ENCODE assay signal across 8 mouse cellular contexts in the genomic region with DNA sequence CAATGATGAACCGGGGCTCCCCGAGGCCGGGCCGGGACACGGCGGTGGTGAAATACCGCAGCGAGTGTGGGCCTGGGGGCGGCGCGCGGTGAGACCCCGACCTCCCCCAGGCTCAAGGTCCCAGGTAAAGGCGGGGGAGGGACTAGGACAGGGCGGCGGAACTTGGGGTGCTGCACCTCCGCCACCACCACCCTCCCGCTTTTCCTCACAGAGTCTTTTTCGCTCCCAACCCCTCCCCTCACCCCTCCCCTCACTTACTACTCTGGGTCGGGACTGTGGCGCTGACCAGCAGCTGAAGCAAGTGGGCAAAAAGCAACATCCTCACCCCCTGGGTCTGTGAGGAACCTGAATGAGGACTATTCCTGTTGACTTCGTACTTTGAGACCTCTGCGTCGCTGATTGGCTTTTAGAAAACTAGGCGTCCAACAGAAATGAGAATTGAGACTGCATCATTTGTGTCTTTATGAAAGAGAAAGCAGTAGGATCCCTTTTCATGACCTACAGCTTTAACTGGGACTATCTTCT. TPM values are rescaled to one million over a fixed set of nuclear protein-coding genes. Genes with fewer than 3 reads are reported as not detected.
DNase-seq lines count a peak whose midpoint lies in the region; ATAC-seq and TF ChIP-seq lines count a peak whose summit lies in the region.
"Not testable (repeated sequence)": the region's sequence is repeated elsewhere in the genome, so short reads cannot be mapped to it uniquely, and the experiment has no call there.

A gene (minus strand): TSS at position 505 of the 525 bp plus-strand sequence.

- TF ChIP-seq CTCF in bone marrow macrophage, adult 2 months (IDR thresholded peaks at IDR 0.05; ENCODE audit: low read depth, low read length); liver, postnatal 0 days (IDR thresholded peaks at IDR 0.05; ENCODE audit: low read depth); stomach, postnatal 0 days (IDR thresholded peaks at IDR 0.05; ENCODE audit: low read depth): not testable (repeated sequence)

- H3K27me3 ChIP-seq in forebrain, embryonic 15.5 days; liver, postnatal 0 days (ENCODE audit: insufficient read depth, low read length); stomach, postnatal 0 days (ENCODE audit: control insufficient read depth, insufficient read depth, low read length): not testable (repeated sequence)

- TF ChIP-seq POLR2A in bone marrow macrophage, adult 2 months (IDR thresholded peaks at IDR 0.05; ENCODE audit: borderline replicate concordance, low read depth, low read length): not testable (repeated sequence)

- DNase-seq in CD8-positive naive resting alpha-beta T cell, adult 2 months (ENCODE audit: low read depth in 2 of 2, low spot score in 2 of 2): peak; percentile 46 to 61
- DNase-seq in heart, postnatal 36 days: peak; percentile 65 to 66
- peak; percentile 71 to 87 for DNase-seq in kidney, postnatal 25 days
- peak; percentile 76 for DNase-seq in liver, postnatal 0 days
- peak; percentile 64 to 73 for DNase-seq in natural killer cell, adult 2 months (ENCODE audit: low spot score in 2 of 2)
- peak; percentile 56 for DNase-seq in stomach, postnatal 0 days (ENCODE audit: low spot score)

- H3K9me3 ChIP-seq in forebrain, embryonic 15.5 days; liver, postnatal 0 days (ENCODE audit: low read length); stomach, postnatal 0 days (ENCODE audit: control insufficient read depth, low read length): not testable (repeated sequence)

- H3K36me3 ChIP-seq in forebrain, embryonic 15.5 days; liver, postnatal 0 days (replicated peaks; ENCODE audit: insufficient read depth, low read length); stomach, postnatal 0 days (ENCODE audit: control insufficient read depth, insufficient read depth, low read length): not testable (repeated sequence)

- ATAC-seq in forebrain, embryonic 15.5 days (replicated peaks): peak; percentile 36
- peak; percentile 53 for ATAC-seq in liver, postnatal 0 days
- ATAC-seq in stomach, postnatal 0 days (ENCODE audit: low FRiP score, low TSS enrichment): peak; percentile 38

- H3K9ac ChIP-seq in forebrain, embryonic 15.5 days (replicated peaks): peak within 1 kb of the TSS; percentile 47
- peak within 1 kb of the TSS; percentile 86 for H3K9ac ChIP-seq in liver, postnatal 0 days (replicated peaks)
- H3K9ac ChIP-seq in stomach, postnatal 0 days (ENCODE audit: low read length): peak within 1 kb of the TSS; percentile 70

- intact Hi-C loops in heart, postnatal 36 days (cut with DNase I): loop anchor here (1.0 to 10.0 kb wide), 2 partner anchors 12 to 98 kb away; a partner anchor contains a TSS

- peak within 1 kb of the TSS; percentile 75 for H3K4me3 ChIP-seq in bone marrow macrophage, adult 2 months (ENCODE audit: insufficient read depth, low read length)
- peak within 1 kb of the TSS; percentile 49 for H3K4me3 ChIP-seq in forebrain, embryonic 15.5 days
- peak within 1 kb of the TSS; percentile 76 for H3K4me3 ChIP-seq in liver, postnatal 0 days (ENCODE audit: low read depth, low read length)
- H3K4me3 ChIP-seq in stomach, postnatal 0 days (ENCODE audit: low read depth, low read length): peak within 1 kb of the TSS; percentile 56

- not testable (repeated sequence) for TF ChIP-seq EP300 in liver, postnatal 0 days (IDR thresholded peaks at IDR 0.05; ENCODE audit: low read depth); stomach, postnatal 0 days (optimal IDR thresholded peaks at IDR 0.05)

- H3K27ac ChIP-seq in bone marrow macrophage, adult 2 months (ENCODE audit: insufficient read depth, low read depth, low read length): peak within 1 kb of the TSS; percentile 19; the same call in 1 of the 2 replicates
- not testable (repeated sequence) for H3K27ac ChIP-seq in forebrain, embryonic 15.5 days (replicated peaks)
- H3K27ac ChIP-seq in liver, postnatal 0 days (ENCODE audit: low read depth): peak within 1 kb of the TSS; percentile 84
- H3K27ac ChIP-seq in stomach, postnatal 0 days (replicated peaks): peak within 1 kb of the TSS; percentile 13; the same call in 1 of the 2 replicates

- under 1% methylated on average over 25 of the region's 25 CpGs for WGBS in forebrain, embryonic 15.5 days
- WGBS in liver, postnatal 0 days (ENCODE audit: insufficient replicate concordance): under 1% methylated on average over 24 of the region's 25 CpGs
- WGBS in stomach, postnatal 0 days: under 1% methylated on average over 25 of the region's 25 CpGs

- not testable (repeated sequence) for H3K4me1 ChIP-seq in bone marrow macrophage, adult 2 months (ENCODE audit: control insufficient read depth, insufficient read depth, low read length); stomach, postnatal 0 days (replicated peaks; ENCODE audit: control insufficient read depth, insufficient read depth)
- 0 out of 2 replicates have a peak, but pooled peaks cover 13% of the 10 kb centered on the region for H3K4me1 ChIP-seq in forebrain, embryonic 15.5 days
- H3K4me1 ChIP-seq in liver, postnatal 0 days (ENCODE audit: insufficient read depth): peaks cover 16% of the 10 kb centered on the region

- H3K4me2 ChIP-seq in forebrain, embryonic 15.5 days (replicated peaks): peak within 1 kb of the TSS; percentile 93
- peak within 1 kb of the TSS; percentile 84 for H3K4me2 ChIP-seq in liver, postnatal 0 days (ENCODE audit: low read depth, low read length)
- peak within 1 kb of the TSS; percentile 82 for H3K4me2 ChIP-seq in stomach, postnatal 0 days (replicated peaks; ENCODE audit: low read depth)

RNA-seq across cellular contexts. Expression of the gene that starts here (rescaled TPM):
- 351 and 364 TPM in 2 replicates for polyA plus RNA-seq in bone marrow macrophage, adult 2 months (2012; ENCODE audit: insufficient read depth, insufficient read length, missing spikeins)
- polyA plus RNA-seq in forebrain, embryonic 15.5 days (2015; fragmentation: Nextera tagmentation; extraction: Ambion mirVana): 6.9 and 7.0 TPM in 2 replicates
- total RNA-seq in heart, postnatal 36 days (2021): 10 to 100 TPM; 23.7 to 38.9 TPM
- polyA plus RNA-seq in liver, postnatal 0 days (2015; fragmentation: Nextera tagmentation; extraction: Ambion mirVana): 113 and 120 TPM in 2 replicates
- polyA plus RNA-seq in stomach, postnatal 0 days (2015; fragmentation: Nextera tagmentation; extraction: Ambion mirVana): 35.9 and 40.2 TPM in 2 replicates
